Mouse (Mus musculus) intestine, embryonic 14.5 days (tissue): ENCODE results near the gene Prr18. TPM values are rescaled to one million over a fixed set of nuclear protein-coding genes. Genes with fewer than 3 reads are reported as not detected.
"Not testable (repeated sequence)": the region's sequence is repeated elsewhere in the genome, so short reads cannot be mapped to it uniquely, and the experiment has no call there.

Experiments used
- ATAC-seq: fragments of 200-750 bp; cut with Nextera tagmentation; replicated peaks from 2 replicates; pipeline ENCODE4 v1.8.0; 2017; ENCODE audit warnings: low read depth, moderate number of reproducible peaks, moderate TSS enrichment, moderate library complexity; ENCODE audit not compliant: low FRiP score, low TSS enrichment
- DNase-seq: peaks from one replicate; pipeline ENCODE4 v3.0.0-alpha.2; 2018; ENCODE audit warnings: low spot score
- H3K27ac ChIP-seq: fragments of 300-500 bp; sonication (generic); 2 replicates; pipeline ENCODE4 v1.5.1; 2014; ENCODE audit warnings: low read depth, mild to moderate bottlenecking, control low read depth
- H3K27me3 ChIP-seq: fragments of 300-500 bp; sonication (generic); replicated peaks from 2 replicates; pipeline ENCODE4 v1.6.1; 2014; ENCODE audit warnings: low read length, control low read depth; ENCODE audit not compliant: control insufficient read depth, insufficient read depth
- H3K36me3 ChIP-seq: fragments of 300-500 bp; sonication (generic); 2 replicates; pipeline ENCODE4 v1.6.1; 2014; ENCODE audit warnings: low read length, control low read depth; ENCODE audit not compliant: control insufficient read depth, insufficient read depth
- H3K4me1 ChIP-seq: fragments of 300-500 bp; sonication (generic); replicated peaks from 2 replicates; pipeline ENCODE4 v1.6.1; 2014; ENCODE audit warnings: low read length, control low read depth, mixed read lengths; ENCODE audit not compliant: control insufficient read depth, insufficient read depth
- H3K4me2 ChIP-seq: fragments of 300-500 bp; sonication (generic); 2 replicates; pipeline ENCODE4 v1.6.1; 2014; ENCODE audit warnings: low read length
- H3K4me3 ChIP-seq: fragments of 300-500 bp; sonication (generic); 2 replicates; pipeline ENCODE4 v1.5.1; 2014; ENCODE audit warnings: low read depth, low read length, control low read depth, mixed read lengths
- H3K9ac ChIP-seq: fragments of 300-500 bp; sonication (generic); 2 replicates; pipeline ENCODE4 v1.6.1; 2014; ENCODE audit warnings: mild to moderate bottlenecking, low read length
- H3K9me3 ChIP-seq: fragments of 300-500 bp; sonication (generic); 2 replicates; pipeline ENCODE4 v1.6.1; 2016; ENCODE audit warnings: low read length, control low read depth; ENCODE audit not compliant: control insufficient read depth
- WGBS: fragments of 180-500 bp; shearing (Covaris S2); extraction: QIAGEN DNeasy Blood & Tissue Kit; methylation state at CpG from one replicate; pipeline ENCODE4 v1.1.7; 2014; 5-methylcytosine and 5-hydroxymethylcytosine counted together
- polyA plus RNA-seq: library from polyadenylated mRNA; unstranded; fragments of >200 nt; fragmentation: Nextera tagmentation; extraction: Ambion mirVana; gene quantifications from 2 replicates; pipeline ENCODE4 v1.2.1, GENCODE M21; 2014

Gene Prr18
- polyA plus RNA-seq, 1 experiment from 2014 or later = 0.32 TPM

- ATAC-seq = no peak
- no peak for DNase-seq
- Histone ChIP-seq H3K36me3 (peaks cover 5% of the 10 kb centered on the region; the same call in 1 of the 2 replicates), H3K4me3 (no peak overlapping the region), H3K9ac (no peak overlapping the region), H3K27me3 (no peaks in the 10 kb centered on the region), H3K9me3 (no peaks in the 10 kb centered on the region), H3K4me2 (no peak overlapping the region), H3K4me1 (0 out of 2 replicates have a peak, but pooled peaks cover 5% of the 10 kb centered on the region), H3K27ac (no peak overlapping the region)
- 76% methylated on average over 7 of the region's 7 CpGs for WGBS
Observed at GRCm38 (mm10) chr17:8302772-8303438, 34.4 kb upstream of the Prr18 start.

GRCm38 (mm10) chr17:8303671-8304070 lies 33.6 kb upstream of the Prr18 start:
- Histone ChIP-seq H3K27me3 (no peaks in the 10 kb centered on the region), H3K9ac (no peak overlapping the region), H3K27ac (no peak overlapping the region), H3K4me2 (no peak overlapping the region), H3K4me3 (no peak overlapping the region), H3K36me3 (no peaks in the 10 kb centered on the region), H3K4me1 (0 out of 2 replicates have a peak, but pooled peaks cover 5% of the 10 kb centered on the region), H3K9me3 (no peaks in the 10 kb centered on the region)
- DNase-seq (no peak), ATAC-seq (no peak)
- 35% methylated on average over 5 of the region's 5 CpGs for WGBS

GRCm38 (mm10) chr17:8305801-8306200 lies 31.5 kb upstream of the Prr18 start:
- Histone ChIP-seq H3K4me3 (no peak overlapping the region), H3K27me3 (no peaks in the 10 kb centered on the region), H3K9ac (no peak overlapping the region), H3K4me2 (no peak overlapping the region), H3K4me1 (0 out of 2 replicates have a peak, but pooled peaks cover 5% of the 10 kb centered on the region), H3K36me3 (no peaks in the 10 kb centered on the region), H3K27ac (no peak overlapping the region), H3K9me3 (no peaks in the 10 kb centered on the region)
- DNase-seq (no peak), ATAC-seq (no peak)
- WGBS = 25% methylated on average over 3 of the region's 3 CpGs

DNA sequence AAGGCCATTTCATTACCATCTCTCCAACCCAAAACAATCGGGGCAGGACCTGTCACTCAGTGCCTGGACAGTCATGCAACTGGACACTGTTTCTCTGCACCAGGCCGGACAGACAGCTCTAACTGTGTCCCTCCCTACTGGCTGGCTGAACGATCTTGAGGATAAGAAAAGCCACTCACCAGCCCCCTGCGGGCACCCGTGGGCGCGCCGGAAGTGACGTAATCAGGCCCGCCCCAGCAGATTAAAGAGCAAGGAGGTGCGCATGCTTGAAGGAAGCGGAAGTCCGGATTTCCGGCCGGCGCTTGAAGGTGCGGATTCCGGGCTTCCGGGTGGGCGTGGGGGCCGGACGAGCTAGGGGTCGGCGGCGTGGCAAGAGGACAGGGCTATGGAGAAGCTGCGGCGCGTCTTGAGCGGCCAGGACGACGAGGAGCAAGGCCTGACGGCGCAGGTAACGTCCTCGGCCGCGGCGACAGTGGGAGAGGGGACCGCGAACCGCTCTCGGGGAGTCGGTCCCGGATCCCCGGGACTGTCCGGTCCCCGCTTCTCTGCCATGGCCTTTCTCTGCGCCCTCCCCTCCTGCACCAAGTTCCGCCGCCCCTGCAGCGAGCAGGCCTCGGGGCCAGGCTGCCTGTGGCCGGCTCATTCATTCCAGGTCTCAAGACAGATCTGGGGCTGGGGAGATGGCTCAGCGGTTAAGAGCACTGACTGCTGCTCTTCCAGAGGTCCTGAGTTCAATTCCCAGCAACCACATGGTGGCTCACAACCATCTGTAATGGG lies 26.2 kb upstream of the Prr18 start, which contains the start of gene Sft2d1:
Gene Sft2d1, plus strand, starts transcription at position 265 of the 777 bp plus-strand sequence.
- DNase-seq = peak; percentile 96
- H3K4me2 ChIP-seq = peak within 1 kb of the TSS; percentile 71
- no peaks in the 10 kb centered on the region for H3K27me3 ChIP-seq
- peak within 1 kb of the TSS; percentile 54 for H3K27ac ChIP-seq
- peaks cover 14% of the 10 kb centered on the region for H3K4me1 ChIP-seq
- no peaks in the 10 kb centered on the region for H3K36me3 ChIP-seq
- H3K9ac ChIP-seq = peak within 1 kb of the TSS; percentile 56
- under 1% methylated on average over 49 of the region's 54 CpGs for WGBS
- peak; percentile 93 for ATAC-seq
- peak within 1 kb of the TSS; percentile 62 for H3K4me3 ChIP-seq
- no peaks in the 10 kb centered on the region for H3K9me3 ChIP-seq

GRCm38 (mm10) chr17:8311751-8312150 lies 25.5 kb upstream of the Prr18 start:
- 44% methylated on average over 3 of the region's 3 CpGs for WGBS
- DNase-seq (no peak), ATAC-seq (no peak)
- Histone ChIP-seq H3K27me3 (no peaks in the 10 kb centered on the region), H3K4me1 (peaks cover 14% of the 10 kb centered on the region), H3K4me3 (peak overlapping the region; percentile 62), H3K9me3 (no peaks in the 10 kb centered on the region), H3K9ac (peak overlapping the region; percentile 54), H3K36me3 (no peaks in the 10 kb centered on the region), H3K4me2 (peak overlapping the region; percentile 71), H3K27ac (no peak overlapping the region)

DNA sequence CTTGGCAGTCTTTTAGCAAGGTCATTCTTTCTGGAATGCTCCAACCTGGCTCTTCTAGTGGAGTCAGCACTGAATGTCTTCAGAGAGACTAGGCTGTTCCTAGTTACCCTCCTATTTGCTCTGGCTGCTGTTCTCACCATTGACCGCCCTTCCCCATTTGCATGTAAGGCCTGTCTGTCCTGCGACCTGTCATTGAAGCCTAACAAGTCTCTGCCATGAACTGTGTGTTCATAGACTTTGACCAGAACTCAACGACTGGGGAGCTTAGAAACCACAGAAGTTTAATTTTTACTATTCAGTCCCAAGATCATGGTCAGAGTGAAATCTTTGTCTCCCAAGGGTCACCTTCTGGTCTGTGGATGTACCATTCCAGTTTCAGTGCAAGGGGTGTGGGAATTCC lies 23.3 kb upstream of the Prr18 start:
- H3K27ac ChIP-seq = no peak overlapping the region
- no peak for DNase-seq
- H3K4me2 ChIP-seq = no peak overlapping the region
- H3K9ac ChIP-seq = no peak overlapping the region
- H3K27me3 ChIP-seq = no peaks in the 10 kb centered on the region
- 91% methylated on average over 3 of the region's 3 CpGs for WGBS
- H3K9me3 ChIP-seq = no peaks in the 10 kb centered on the region
- ATAC-seq = no peak
- no peak overlapping the region for H3K4me3 ChIP-seq
- H3K36me3 ChIP-seq = no peaks in the 10 kb centered on the region
- H3K4me1 ChIP-seq = peaks cover 14% of the 10 kb centered on the region

DNA sequence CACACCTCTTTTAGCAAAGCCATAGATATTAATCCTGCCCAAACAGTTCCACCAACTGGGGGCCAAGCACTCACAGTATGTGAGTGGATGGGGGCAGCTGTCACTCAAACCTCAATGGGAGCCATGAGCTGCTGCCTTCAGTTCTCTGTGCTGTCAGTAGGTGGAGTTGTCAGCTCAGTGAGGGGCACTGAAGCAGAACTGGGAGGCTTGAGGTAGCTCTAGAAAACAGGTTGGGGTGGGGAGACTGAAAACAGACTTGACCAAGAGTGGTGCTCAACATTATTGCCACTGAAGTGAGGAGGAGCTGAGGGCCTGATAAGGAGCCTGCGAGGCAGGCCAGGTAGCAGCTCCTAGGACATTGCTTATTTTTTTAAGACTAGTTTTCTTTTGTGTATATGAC lies 21.0 kb upstream of the Prr18 start:
- peaks cover 14% of the 10 kb centered on the region for H3K4me1 ChIP-seq
- 0 out of 2 replicates have a peak, but pooled peaks cover 4% of the 10 kb centered on the region for H3K36me3 ChIP-seq
- ATAC-seq (0 out of 2 replicates have a peak, but pooled peaks have one; percentile 19), DNase-seq (no peak)
- no peak overlapping the region for H3K4me3 ChIP-seq
- H3K9me3 ChIP-seq = no peaks in the 10 kb centered on the region
- no peaks in the 10 kb centered on the region for H3K27me3 ChIP-seq
- WGBS = 76% methylated on average over 1 of the region's 1 CpGs
- H3K9ac ChIP-seq = no peak overlapping the region
- no peak overlapping the region for H3K27ac ChIP-seq
- H3K4me2 ChIP-seq = no peak overlapping the region

GRCm38 (mm10) chr17:8326877-8327276 lies 10.4 kb upstream of the Prr18 start:
- not testable (repeated sequence) for DNase-seq, H3K4me3 ChIP-seq, H3K27ac ChIP-seq, ATAC-seq, H3K4me2 ChIP-seq, H3K9me3 ChIP-seq, H3K27me3 ChIP-seq, H3K4me1 ChIP-seq, H3K9ac ChIP-seq
- 90% methylated on average over 10 of the region's 11 CpGs for WGBS
- H3K36me3 ChIP-seq = peaks cover 13% of the 10 kb centered on the region; the same call in 1 of the 2 replicates
